Mouse (Mus musculus) erythroblast, embryonic 14.5 days (primary cell): ENCODE data around the gene Npepps. TPM values are rescaled to one million over a fixed set of nuclear protein-coding genes. Genes with fewer than 3 reads are reported as not detected.

ENCODE experiments used
- H3K27me3 ChIP-seq: 2 replicates; pipeline ENCODE4 v1.6.1; 2012; ENCODE audit warnings: inconsistent platforms; ENCODE audit not compliant: control insufficient read depth
- H3K36me3 ChIP-seq: 2 replicates; pipeline ENCODE4 v1.6.1; 2012; ENCODE audit warnings: mild to moderate bottlenecking, inconsistent platforms; ENCODE audit not compliant: control insufficient read depth
- H3K4me1 ChIP-seq: 2 replicates; pipeline ENCODE4 v1.6.1; 2012; ENCODE audit warnings: inconsistent platforms; ENCODE audit not compliant: control insufficient read depth
- H3K4me3 ChIP-seq: replicated peaks from 2 replicates; pipeline ENCODE3; 2012; ENCODE audit warnings: moderate library complexity, mild to moderate bottlenecking, inconsistent platforms
- H3K9me3 ChIP-seq: 2 replicates; pipeline ENCODE4 v1.6.1; 2012; ENCODE audit warnings: low read length, inconsistent platforms, mixed read lengths; ENCODE audit not compliant: control insufficient read depth
- GATA1 ChIP-seq: IDR thresholded peaks from 2 replicates; pipeline ENCODE4 v1.6.1; 2012; ENCODE audit warnings: low read length, inconsistent platforms, mixed read lengths
- TAL1 ChIP-seq: IDR thresholded peaks from 3 replicates; pipeline ENCODE4 v1.6.1; 2012; ENCODE audit warnings: low read length, inconsistent platforms, mixed read lengths
- polyA plus RNA-seq: library from polyadenylated mRNA; stranded (reverse); fragments of >175 nt; gene quantifications from 2 replicates; pipeline ENCODE4 v1.2.3, GENCODE M21; 2012

Npepps gene
- polyA plus RNA-seq, 1 experiment, result 1.5 TPM

DNA sequence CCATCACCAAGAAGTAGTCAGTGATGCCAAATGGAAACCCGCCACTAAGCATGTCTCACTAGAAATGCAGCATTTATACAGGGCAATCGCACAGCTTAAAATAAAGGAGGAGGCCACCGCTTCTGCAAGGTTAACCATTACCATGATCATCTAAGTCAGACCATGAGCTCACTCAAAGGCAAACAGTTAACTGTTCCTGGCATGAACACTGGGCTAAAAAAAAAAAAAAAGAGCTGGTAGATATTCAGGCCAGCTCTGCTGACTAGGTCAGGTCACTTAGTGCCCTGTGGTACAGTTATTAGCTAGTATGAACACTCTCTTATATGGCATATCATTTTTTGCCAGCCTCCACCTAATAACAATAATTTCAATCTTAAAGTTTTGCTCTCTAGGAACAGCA is 98.0 kb downstream of the Npepps start:
- Histone ChIP-seq H3K4me3 (no peak overlapping the region), H3K4me1 (peaks cover 49% of the 10 kb centered on the region), H3K27me3 (no peaks in the 10 kb centered on the region), H3K9me3 (no peaks in the 10 kb centered on the region), H3K36me3 (peaks cover 94% of the 10 kb centered on the region)
- TF ChIP-seq GATA1 (no peak), TAL1 (no peak)

DNA sequence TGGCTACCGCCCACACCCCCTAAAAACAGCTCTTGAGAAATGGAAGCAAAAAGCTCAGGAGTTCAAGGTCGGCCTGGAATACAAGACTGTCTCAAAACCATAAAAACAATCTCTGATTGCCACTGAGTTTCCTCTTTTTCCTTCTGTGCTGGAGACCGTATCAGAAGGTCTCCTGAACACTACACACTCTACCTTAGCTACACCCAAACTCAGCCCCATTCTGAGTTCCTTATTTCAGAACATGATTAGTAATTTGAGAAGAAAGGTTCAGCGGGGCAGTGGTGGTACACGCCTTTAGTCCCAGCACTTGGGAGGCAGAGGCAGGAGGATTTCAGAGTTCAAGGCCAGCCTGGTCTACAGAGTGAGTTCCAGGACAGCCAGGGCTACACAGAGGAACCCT is 99.4 kb downstream of the Npepps start:
- Histone ChIP-seq H3K36me3 (peaks cover 100% of the 10 kb centered on the region), H3K9me3 (no peaks in the 10 kb centered on the region), H3K27me3 (no peaks in the 10 kb centered on the region), H3K4me3 (no peak overlapping the region), H3K4me1 (peaks cover 40% of the 10 kb centered on the region)
- no peak for TF ChIP-seq TAL1
- TF ChIP-seq GATA1, result no peak

GRCm38 (mm10) chr11:97178198-97178597 is 102.2 kb downstream of the Npepps start:
- peaks cover 24% of the 10 kb centered on the region for H3K4me1 ChIP-seq
- TF ChIP-seq TAL1 (no peak), GATA1 (no peak)

DNA sequence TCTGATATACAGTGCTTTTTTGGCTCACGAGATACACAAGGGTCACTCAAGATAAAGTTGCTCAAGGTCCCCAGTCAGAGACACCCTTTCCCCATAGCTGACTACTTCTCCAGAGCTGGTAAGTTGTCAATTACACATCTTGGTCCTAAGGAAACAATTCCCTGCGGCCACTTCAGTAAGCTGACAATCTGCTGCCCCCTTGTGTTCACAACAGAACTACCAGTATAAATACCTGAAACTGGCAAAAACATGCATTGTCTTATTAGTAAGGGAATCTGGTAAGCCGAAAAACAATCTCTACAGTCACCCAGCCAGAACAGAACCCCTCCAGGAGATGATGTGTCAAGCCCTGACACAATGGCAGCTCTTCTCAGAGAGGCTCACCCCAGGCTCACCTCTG is 103.6 kb downstream of the Npepps start:
- no peaks in the 10 kb centered on the region for H3K27me3 ChIP-seq
- no peak overlapping the region for H3K4me3 ChIP-seq
- H3K4me1 ChIP-seq, result peaks cover 16% of the 10 kb centered on the region
- H3K36me3 ChIP-seq, result peaks cover 100% of the 10 kb centered on the region
- TF ChIP-seq GATA1 (no peak), TAL1 (no peak)
- H3K9me3 ChIP-seq, result no peaks in the 10 kb centered on the region

More at GRCm38 (mm10) chr11:97178198-97178597, 102.2 kb downstream of the Npepps start:
- Histone ChIP-seq H3K4me3 (no peak overlapping the region), H3K27me3 (no peaks in the 10 kb centered on the region), H3K9me3 (no peaks in the 10 kb centered on the region), H3K36me3 (peaks cover 100% of the 10 kb centered on the region)

DNA sequence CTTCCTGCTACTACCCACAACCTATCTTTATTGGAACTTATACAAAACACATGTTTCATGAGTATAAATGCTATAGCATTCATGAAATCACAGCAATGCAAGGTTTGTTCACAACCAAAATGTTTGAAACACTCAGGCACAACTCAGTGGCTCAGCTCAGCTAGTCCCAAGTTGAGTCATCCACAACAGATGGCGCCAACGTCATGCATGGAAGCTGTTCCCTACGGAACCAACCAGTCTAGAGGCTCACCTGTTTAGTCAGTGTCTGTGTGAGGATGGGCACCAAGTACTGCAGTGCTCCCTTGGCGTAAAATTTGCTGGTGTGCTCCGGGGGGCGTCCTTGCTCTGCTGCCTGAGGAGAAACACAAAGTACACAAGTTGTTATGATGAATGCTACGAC is 104.9 kb downstream of the Npepps start:
- no peaks in the 10 kb centered on the region for H3K9me3 ChIP-seq
- peaks cover 9% of the 10 kb centered on the region for H3K4me1 ChIP-seq
- H3K4me3 ChIP-seq, result no peak overlapping the region
- no peak for TF ChIP-seq GATA1
- TF ChIP-seq TAL1, result no peak
- no peaks in the 10 kb centered on the region for H3K27me3 ChIP-seq
- H3K36me3 ChIP-seq, result peaks cover 100% of the 10 kb centered on the region

DNA sequence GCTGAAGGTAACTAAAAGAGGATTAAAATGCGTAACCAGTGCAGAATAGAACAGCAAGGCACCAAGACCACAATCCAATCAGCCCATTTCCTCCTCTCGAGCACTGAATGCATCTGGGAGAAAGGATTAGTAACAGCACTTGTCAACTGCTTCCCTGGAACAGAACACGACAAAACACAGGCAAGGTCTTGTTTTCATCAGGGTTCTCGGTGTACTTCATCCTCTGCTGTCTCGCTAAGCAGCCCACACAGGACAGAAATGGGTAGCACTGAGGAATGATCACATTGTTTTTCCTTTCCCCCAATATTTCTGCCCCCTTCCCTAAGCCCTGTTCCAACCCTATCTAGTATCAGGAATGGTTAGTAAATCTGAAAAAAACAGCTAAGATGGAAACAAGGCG is 120.1 kb downstream of the Npepps start:
- no peaks in the 10 kb centered on the region for H3K27me3 ChIP-seq
- H3K4me3 ChIP-seq, result no peak overlapping the region
- H3K9me3 ChIP-seq, result no peaks in the 10 kb centered on the region
- H3K4me1 ChIP-seq, result peaks cover 1% of the 10 kb centered on the region; the same call in 1 of the 2 replicates
- H3K36me3 ChIP-seq, result peaks cover 100% of the 10 kb centered on the region
- TF ChIP-seq GATA1 (no peak), TAL1 (no peak)

GRCm38 (mm10) chr11:97156999-97157398 is 123.4 kb downstream of the Npepps start:
- Histone ChIP-seq H3K4me1 (no peaks in the 10 kb centered on the region; the same call in 1 of the 2 replicates), H3K36me3 (peaks cover 83% of the 10 kb centered on the region), H3K4me3 (no peak overlapping the region), H3K9me3 (peaks cover 3% of the 10 kb centered on the region; the same call in 1 of the 2 replicates), H3K27me3 (peaks cover 25% of the 10 kb centered on the region)
- TF ChIP-seq GATA1, result no peak
- no peak for TF ChIP-seq TAL1

Other genes with a start within 250 kb of the Npepps start
- not detected in 2 replicates for gene Lrrc46, start 239.2 kb downstream of the Npepps start, polyA plus RNA-seq
- 1.7 and 2.4 TPM in 2 replicates for gene Mrpl10, start 239.1 kb downstream of the Npepps start, polyA plus RNA-seq
- gene Osbpl7, start 230.0 kb downstream of the Npepps start, polyA plus RNA-seq, result 0.10 and 0.16 TPM in 2 replicates
- gene Tbx21, start 165.3 kb downstream of the Npepps start, polyA plus RNA-seq, result 0.02 TPM in 1 of 2 replicates, not detected in the other
- gene Tbkbp1, start 129.1 kb downstream of the Npepps start, polyA plus RNA-seq, result 0.12 and 0.15 TPM in 2 replicates
- gene Kpnb1, start 92.8 kb downstream of the Npepps start, polyA plus RNA-seq, result 2.4 and 2.5 TPM in 2 replicates
- 0.43 and 0.55 TPM in 2 replicates for gene Mrpl45, start 35.1 kb upstream of the Npepps start, polyA plus RNA-seq
- not detected in 2 replicates for gene Gpr179, start 71.4 kb upstream of the Npepps start, polyA plus RNA-seq
- gene Socs7, start 81.9 kb upstream of the Npepps start, polyA plus RNA-seq, result 0.19 and 0.24 TPM in 2 replicates
- 28.7 and 30.6 TPM in 2 replicates for gene Arhgap23, start 134.9 kb upstream of the Npepps start, polyA plus RNA-seq
- gene 4933428G20Rik, start 219.7 kb upstream of the Npepps start, polyA plus RNA-seq, result not detected in 2 replicates